Mouse (Mus musculus) cerebellum, adult (tissue): Measurements from ENCODE around the gene Gm10401.

ENCODE experiments used
- ATAC-seq: cut with Nextera tagmentation; 2 replicates; pipeline ENCODE4 v1.9.2; 2017; ENCODE audit warnings: mild to moderate bottlenecking, moderate library complexity, mixed read lengths; ENCODE audit not compliant: insufficient number of reproducible peaks, low FRiP score, low TSS enrichment

Gm10401 gene

GRCm38 (mm10) chr5:115098195-115098594, at the start of gene Gm10401:
Gm10401 (minus strand) TSS chr5:115098295.
- ATAC-seq = no peak

GRCm38 (mm10) chr5:115147388-115147787, 49.3 kb upstream of the Gm10401 start:
- no peak for ATAC-seq

- ATAC-seq = no peak
These were observed 48.6 kb upstream of the Gm10401 start for GRCm38 (mm10) chr5:115146747-115147130.

GRCm38 (mm10) chr5:115145976-115146746, 48.1 kb upstream of the Gm10401 start:
- ATAC-seq = no peak

GRCm38 (mm10) chr5:115145253-115145968, 47.3 kb upstream of the Gm10401 start:
- ATAC-seq = no peak

GRCm38 (mm10) chr5:115144471-115144870, 46.4 kb upstream of the Gm10401 start:
- ATAC-seq = no peak

GRCm38 (mm10) chr5:115143552-115143951, 45.5 kb upstream of the Gm10401 start:
- no peak for ATAC-seq

- no peak for ATAC-seq
These were observed 44.1 kb upstream of the Gm10401 start for GRCm38 (mm10) chr5:115142166-115142697.

GRCm38 (mm10) chr5:115140726-115141125, 42.6 kb upstream of the Gm10401 start:
- no peak for ATAC-seq

GRCm38 (mm10) chr5:115139124-115139523, 41.0 kb upstream of the Gm10401 start:
- no peak for ATAC-seq

GRCm38 (mm10) chr5:115134234-115135165, 36.4 kb upstream of the Gm10401 start, which contains the start of gene Unc119b:
Unc119b (minus strand) TSS chr5:115134975.
- peak; percentile 72; the same call in 1 of the 2 replicates for ATAC-seq

GRCm38 (mm10) chr5:115133358-115134066, 35.4 kb upstream of the Gm10401 start:
- ATAC-seq = no peak

- no peak for ATAC-seq
These were observed 34.4 kb upstream of the Gm10401 start for GRCm38 (mm10) chr5:115132465-115132864.

- no peak for ATAC-seq
These were observed 31.2 kb upstream of the Gm10401 start for GRCm38 (mm10) chr5:115129328-115129727.

- no peak for ATAC-seq
These were observed 29.5 kb upstream of the Gm10401 start for GRCm38 (mm10) chr5:115127421-115128179.

GRCm38 (mm10) chr5:115126578-115127312, 28.6 kb upstream of the Gm10401 start:
- ATAC-seq = no peak

- ATAC-seq = peak; percentile 68; the same call in 1 of the 2 replicates
These were observed 27.2 kb upstream of the Gm10401 start for GRCm38 (mm10) chr5:115125211-115125871.

GRCm38 (mm10) chr5:115124690-115125089, 26.6 kb upstream of the Gm10401 start:
- ATAC-seq = no peak
